Mouse (Mus musculus): ENCODE data around the gene Olfr1161. TPM values are rescaled to one million over a fixed set of nuclear protein-coding genes. Genes with fewer than 3 reads are reported as not detected.

Olfr1161 gene
- polyA plus RNA-seq, 1 experiment from 2014 or later: not detected

Other genes starting within 250 kb of the Olfr1161 start
- not detected in 2 replicates for gene Olfr152, start 243.3 kb upstream of the Olfr1161 start, polyA plus RNA-seq (2014; fragmentation: Nextera tagmentation; extraction: Ambion mirVana)
- gene Olfr1143, start 222.2 kb upstream of the Olfr1161 start, polyA plus RNA-seq (2014; fragmentation: Nextera tagmentation; extraction: Ambion mirVana): not detected in 2 replicates
- gene Olfr1145, start 213.0 kb upstream of the Olfr1161 start, polyA plus RNA-seq (2014; fragmentation: Nextera tagmentation; extraction: Ambion mirVana): not detected in 2 replicates
- gene Olfr1148, start 192.2 kb upstream of the Olfr1161 start, polyA plus RNA-seq (2014; fragmentation: Nextera tagmentation; extraction: Ambion mirVana): not detected in 2 replicates
- gene Olfr1150-ps1, start 178.8 kb upstream of the Olfr1161 start, polyA plus RNA-seq (2014; fragmentation: Nextera tagmentation; extraction: Ambion mirVana): not detected in 2 replicates
- not detected in 2 replicates for gene Olfr1151, start 166.9 kb upstream of the Olfr1161 start, polyA plus RNA-seq (2014; fragmentation: Nextera tagmentation; extraction: Ambion mirVana)
- 0.03 TPM in 2 replicates for gene Olfr1152, start 156.3 kb upstream of the Olfr1161 start, polyA plus RNA-seq (2014; fragmentation: Nextera tagmentation; extraction: Ambion mirVana)
- gene Olfr1153, start 127.8 kb upstream of the Olfr1161 start, polyA plus RNA-seq (2014; fragmentation: Nextera tagmentation; extraction: Ambion mirVana): not detected in 2 replicates
- gene Olfr1154, start 117.6 kb upstream of the Olfr1161 start, polyA plus RNA-seq (2014; fragmentation: Nextera tagmentation; extraction: Ambion mirVana): not detected in 2 replicates
- gene Olfr1155, start 77.6 kb upstream of the Olfr1161 start, polyA plus RNA-seq (2014; fragmentation: Nextera tagmentation; extraction: Ambion mirVana): not detected in 2 replicates
- not detected in 2 replicates for gene Olfr1156, start 69.7 kb upstream of the Olfr1161 start, polyA plus RNA-seq (2014; fragmentation: Nextera tagmentation; extraction: Ambion mirVana)
- gene Olfr1157, start 54.5 kb upstream of the Olfr1161 start, polyA plus RNA-seq (2014; fragmentation: Nextera tagmentation; extraction: Ambion mirVana): not detected in 2 replicates
- gene Olfr74, start 48.1 kb upstream of the Olfr1161 start, polyA plus RNA-seq (2014; fragmentation: Nextera tagmentation; extraction: Ambion mirVana): not detected in 2 replicates
- gene Olfr1158, start 32.7 kb upstream of the Olfr1161 start, polyA plus RNA-seq (2014; fragmentation: Nextera tagmentation; extraction: Ambion mirVana): not detected in 2 replicates
- not detected in 2 replicates for gene Olfr1160, start 14.5 kb upstream of the Olfr1161 start, polyA plus RNA-seq (2014; fragmentation: Nextera tagmentation; extraction: Ambion mirVana)
- gene Olfr73, start 14.9 kb downstream of the Olfr1161 start, polyA plus RNA-seq (2014; fragmentation: Nextera tagmentation; extraction: Ambion mirVana): not detected in 2 replicates
- gene Olfr1162, start 28.4 kb downstream of the Olfr1161 start, polyA plus RNA-seq (2014; fragmentation: Nextera tagmentation; extraction: Ambion mirVana): not detected in 2 replicates
- not detected in 2 replicates for gene Olfr1163, start 49.1 kb downstream of the Olfr1161 start, polyA plus RNA-seq (2014; fragmentation: Nextera tagmentation; extraction: Ambion mirVana)
- gene Olfr1164, start 71.2 kb downstream of the Olfr1161 start, polyA plus RNA-seq (2014; fragmentation: Nextera tagmentation; extraction: Ambion mirVana): not detected in 2 replicates
- gene Olfr1166, start 105.5 kb downstream of the Olfr1161 start, polyA plus RNA-seq (2014; fragmentation: Nextera tagmentation; extraction: Ambion mirVana): not detected in 2 replicates
- not detected in 2 replicates for gene Olfr1167, start 132.4 kb downstream of the Olfr1161 start, polyA plus RNA-seq (2014; fragmentation: Nextera tagmentation; extraction: Ambion mirVana)
- gene Olfr1168, start 159.1 kb downstream of the Olfr1161 start, polyA plus RNA-seq (2014; fragmentation: Nextera tagmentation; extraction: Ambion mirVana): not detected in 2 replicates
- not detected in 2 replicates for gene Olfr1170, start 205.6 kb downstream of the Olfr1161 start, polyA plus RNA-seq (2014; fragmentation: Nextera tagmentation; extraction: Ambion mirVana)

Data from hindbrain, embryonic 11.5 days (tissue).